Mouse (Mus musculus) stomach, embryonic 16.5 days (tissue): Measurements from ENCODE around the gene Fgf23. TPM values are rescaled to one million over a fixed set of nuclear protein-coding genes. Genes with fewer than 3 reads are reported as not detected.
A peak's percentile ranks its signal among the peaks of the same experiment; 100 is the strongest.

Experiments
- ATAC-seq: fragments of 200-750 bp; cut with Nextera tagmentation; 2 replicates; pipeline ENCODE4 v1.8.0; 2017; ENCODE audit warnings: moderate number of reproducible peaks, moderate TSS enrichment; ENCODE audit not compliant: insufficient read depth, low FRiP score
- H3K27ac ChIP-seq: fragments of 300-500 bp; sonication (generic); 2 replicates; pipeline ENCODE4 v1.5.1; 2014; ENCODE audit warnings: low read length
- H3K27me3 ChIP-seq: fragments of 300-500 bp; sonication (generic); 2 replicates; pipeline ENCODE4 v1.6.1; 2014; ENCODE audit warnings: low read length, control low read depth, mixed read lengths; ENCODE audit not compliant: control insufficient read depth, insufficient read depth
- H3K36me3 ChIP-seq: fragments of 300-500 bp; sonication (generic); 2 replicates; pipeline ENCODE4 v1.6.1; 2014; ENCODE audit warnings: low read length; ENCODE audit not compliant: control insufficient read depth, insufficient read depth
- H3K4me1 ChIP-seq: fragments of 300-500 bp; sonication (generic); 2 replicates; pipeline ENCODE4 v1.6.1; 2014; ENCODE audit warnings: low read length, control low read depth, mixed read lengths; ENCODE audit not compliant: control insufficient read depth, insufficient read depth
- H3K4me2 ChIP-seq: fragments of 300-500 bp; sonication (generic); 2 replicates; pipeline ENCODE4 v1.6.1; 2014; ENCODE audit warnings: low read depth, low read length, mixed read lengths
- H3K4me3 ChIP-seq: fragments of 300-500 bp; sonication (generic); replicated peaks from 2 replicates; pipeline ENCODE4 v1.5.1; 2014; ENCODE audit warnings: mild to moderate bottlenecking, low read length
- H3K9ac ChIP-seq: fragments of 300-500 bp; sonication (generic); 2 replicates; pipeline ENCODE4 v1.6.1; 2014; ENCODE audit warnings: low read length
- H3K9me3 ChIP-seq: fragments of 300-500 bp; sonication (generic); replicated peaks from 2 replicates; pipeline ENCODE4 v1.6.1; 2016; ENCODE audit warnings: low read length, control low read depth; ENCODE audit not compliant: control insufficient read depth
- WGBS: fragments of 180-500 bp; shearing (Covaris S2); extraction: QIAGEN DNeasy Blood & Tissue Kit; methylation state at CpG from one replicate; pipeline ENCODE4 v1.1.7; 2014; 5-methylcytosine and 5-hydroxymethylcytosine counted together
- polyA plus RNA-seq: library from polyadenylated mRNA; unstranded; fragments of >200 nt; fragmentation: Nextera tagmentation; extraction: Ambion mirVana; gene quantifications from 2 replicates; pipeline ENCODE4 v1.2.1, GENCODE M21; 2015

The Fgf23 gene
- polyA plus RNA-seq: not detected in 2 replicates

DNA sequence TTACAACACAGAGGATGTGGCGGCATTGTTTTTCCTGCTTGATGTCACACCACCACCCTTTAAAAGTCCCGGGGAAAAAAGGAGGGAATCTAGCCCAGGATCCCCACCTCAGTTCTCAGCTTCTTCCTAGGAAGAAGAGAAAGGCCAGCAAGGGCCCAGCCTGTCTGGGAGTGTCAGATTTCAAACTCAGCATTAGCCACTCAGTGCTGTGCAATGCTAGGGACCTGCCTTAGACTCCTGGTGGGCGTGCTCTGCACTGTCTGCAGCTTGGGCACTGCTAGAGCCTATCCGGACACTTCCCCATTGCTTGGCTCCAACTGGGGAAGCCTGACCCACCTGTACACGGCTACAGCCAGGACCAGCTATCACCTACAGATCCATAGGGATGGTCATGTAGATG, at the start of gene Fgf23:
Fgf23 (plus strand) TSS at position 86 of the 400 bp plus-strand sequence.
- H3K9me3 ChIP-seq: no peaks in the 10 kb centered on the region
- WGBS: 9% methylated on average over 5 of the region's 5 CpGs
- H3K36me3 ChIP-seq: no peaks in the 10 kb centered on the region
- peak within 1 kb of the TSS; percentile 19; the same call in 1 of the 2 replicates for H3K9ac ChIP-seq
- H3K27me3 ChIP-seq: no peaks in the 10 kb centered on the region
- H3K27ac ChIP-seq: no peak within 1 kb of the TSS
- H3K4me3 ChIP-seq: peak within 1 kb of the TSS; percentile 18
- ATAC-seq: peak; percentile 81
- H3K4me2 ChIP-seq: peak within 1 kb of the TSS; percentile 44
- H3K4me1 ChIP-seq: peaks cover 11% of the 10 kb centered on the region

DNA sequence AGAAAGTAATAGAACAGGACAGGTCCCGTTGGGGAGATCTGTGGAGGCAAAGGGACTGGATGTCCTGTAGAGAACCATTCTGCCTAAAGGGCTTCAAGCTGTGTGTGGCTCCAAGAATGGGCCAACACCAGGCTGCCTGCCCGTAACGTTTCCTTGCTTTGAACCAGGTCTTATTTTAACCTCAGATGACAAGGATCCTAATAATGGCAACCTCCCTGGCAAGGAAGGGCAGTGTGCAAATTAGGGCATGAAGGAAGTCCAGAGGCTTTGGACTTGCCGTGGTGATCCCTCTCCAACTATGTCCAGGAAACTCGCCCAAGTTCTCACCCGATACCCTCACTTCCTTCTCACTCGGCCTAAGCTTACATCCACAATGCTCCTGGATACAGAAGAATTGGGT, 47.9 kb upstream of the Fgf23 start:
- Histone ChIP-seq H3K36me3 (no peaks in the 10 kb centered on the region), H3K4me1 (no peaks in the 10 kb centered on the region), H3K27me3 (peaks cover 21% of the 10 kb centered on the region), H3K4me2 (no peak overlapping the region), H3K9ac (no peak overlapping the region), H3K27ac (no peak overlapping the region), H3K9me3 (no peaks in the 10 kb centered on the region), H3K4me3 (no peak overlapping the region)
- ATAC-seq: no peak
- WGBS: 74% methylated on average over 7 of the region's 7 CpGs

DNA sequence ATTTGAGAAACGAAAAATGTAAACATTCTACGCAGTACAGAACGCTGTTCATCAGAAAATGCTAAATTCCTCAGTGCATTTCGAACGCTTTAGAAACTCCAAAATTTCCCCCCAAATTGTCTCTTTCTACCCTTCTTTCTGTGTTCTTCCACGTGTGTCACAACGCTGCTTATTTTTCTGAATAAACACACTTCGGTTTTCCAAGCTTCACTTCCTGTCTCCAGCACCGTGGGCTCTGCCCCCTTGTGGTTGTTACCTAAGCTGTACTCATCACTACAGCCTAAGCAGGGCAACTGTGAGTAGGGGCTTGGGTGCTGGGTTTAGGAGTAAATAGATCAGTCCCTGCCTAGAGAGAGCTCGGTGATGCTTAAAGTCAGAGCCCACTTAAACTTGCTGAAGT, 37.9 kb upstream of the Fgf23 start:
- peak overlapping the region; percentile 60 for H3K9ac ChIP-seq
- H3K27me3 ChIP-seq: no peaks in the 10 kb centered on the region; the same call in 1 of the 2 replicates
- peaks cover 5% of the 10 kb centered on the region; the same call in 1 of the 2 replicates for H3K4me1 ChIP-seq
- H3K4me3 ChIP-seq: peak overlapping the region; percentile 48
- H3K4me2 ChIP-seq: peak overlapping the region; percentile 57
- ATAC-seq: peak; percentile 60; the same call in 1 of the 2 replicates
- whole genome bisulfite sequencing: 12% methylated on average over 10 of the region's 10 CpGs
- no peaks in the 10 kb centered on the region for H3K9me3 ChIP-seq
- no peak overlapping the region for H3K27ac ChIP-seq
- no peaks in the 10 kb centered on the region for H3K36me3 ChIP-seq

DNA sequence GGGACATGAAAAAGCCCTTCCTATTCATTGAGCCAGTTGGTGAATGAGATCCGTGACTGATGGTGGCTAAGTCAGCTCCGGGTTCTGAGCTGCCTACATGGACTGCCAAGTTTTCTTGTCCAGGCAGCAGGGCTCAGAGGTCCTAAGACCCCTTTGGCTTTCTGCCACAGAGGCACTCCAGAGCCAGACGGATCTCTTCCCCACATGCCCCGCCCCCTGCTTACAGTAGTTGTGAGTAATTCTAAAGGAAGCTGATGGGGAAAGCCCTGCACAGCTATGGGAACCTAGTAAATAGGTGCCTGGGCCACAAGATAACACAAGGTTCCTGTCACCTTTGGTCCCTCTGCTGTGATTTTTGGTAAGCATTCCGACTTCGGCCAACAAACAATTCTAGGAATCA, 27.8 kb upstream of the Fgf23 start:
- H3K4me3 ChIP-seq: no peak overlapping the region
- H3K36me3 ChIP-seq: no peaks in the 10 kb centered on the region
- H3K9me3 ChIP-seq: no peaks in the 10 kb centered on the region
- 35% methylated on average over 6 of the region's 6 CpGs for WGBS
- no peaks in the 10 kb centered on the region for H3K27me3 ChIP-seq
- no peak overlapping the region for H3K27ac ChIP-seq
- no peak overlapping the region for H3K9ac ChIP-seq
- peak; percentile 69; the same call in 1 of the 2 replicates for ATAC-seq
- H3K4me1 ChIP-seq: no peaks in the 10 kb centered on the region
- H3K4me2 ChIP-seq: no peak overlapping the region

DNA sequence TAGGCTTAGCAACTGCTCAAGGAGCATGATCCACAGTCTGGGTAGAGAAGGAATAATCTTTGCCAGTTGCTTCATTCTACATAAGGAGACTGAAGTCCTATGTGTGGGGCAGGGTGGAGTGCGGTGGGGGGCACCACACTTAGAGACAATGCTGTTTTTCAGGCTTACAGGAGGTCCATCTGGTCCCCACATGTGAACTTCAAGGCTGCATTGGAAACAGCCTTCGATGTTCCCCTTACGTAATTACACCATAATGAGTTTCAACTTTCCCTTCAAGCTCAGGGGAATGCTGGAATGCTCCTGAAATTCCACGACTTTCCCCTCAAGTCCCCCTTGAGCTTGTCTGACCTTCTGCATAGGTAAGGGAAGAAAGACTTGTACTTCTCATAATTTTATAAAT, 21.9 kb upstream of the Fgf23 start:
- Histone ChIP-seq H3K9ac (no peak overlapping the region), H3K4me1 (no peaks in the 10 kb centered on the region), H3K27me3 (no peaks in the 10 kb centered on the region), H3K36me3 (no peaks in the 10 kb centered on the region), H3K27ac (no peak overlapping the region), H3K9me3 (no peaks in the 10 kb centered on the region), H3K4me2 (no peak overlapping the region), H3K4me3 (no peak overlapping the region)
- ATAC-seq: no peak
- WGBS: 69% methylated on average over 4 of the region's 4 CpGs

DNA sequence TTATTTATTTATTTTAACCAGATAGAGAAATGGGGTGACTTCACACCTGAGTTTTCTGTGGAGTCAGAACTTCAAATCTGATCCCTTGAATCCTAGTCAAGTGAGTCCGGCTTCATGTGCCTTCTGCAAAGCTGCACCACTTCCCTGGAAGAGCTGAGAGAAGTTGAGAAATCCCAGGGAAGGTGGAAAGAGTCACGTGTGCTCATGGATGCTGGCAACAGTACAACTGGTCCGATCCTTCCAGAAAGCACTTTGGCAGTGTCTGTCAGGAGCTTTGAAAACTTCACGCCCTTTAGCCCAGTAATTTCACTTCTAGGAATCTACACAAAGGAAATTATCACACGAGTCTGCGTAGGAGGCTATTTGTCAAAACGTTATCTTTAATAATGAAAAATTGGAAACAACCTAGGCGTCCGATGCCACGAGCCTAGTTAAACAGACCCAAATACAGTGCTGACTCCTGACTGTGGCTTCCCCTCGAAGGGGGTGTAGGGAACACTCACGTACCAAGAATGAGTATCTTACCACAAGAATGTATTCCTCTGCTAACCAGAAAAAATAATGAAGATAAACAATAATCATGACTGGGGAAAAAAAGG, 15.6 kb upstream of the Fgf23 start:
- Histone ChIP-seq H3K27ac (no peak overlapping the region), H3K9ac (no peak overlapping the region), H3K4me2 (no peak overlapping the region), H3K36me3 (no peaks in the 10 kb centered on the region), H3K27me3 (no peaks in the 10 kb centered on the region), H3K9me3 (no peaks in the 10 kb centered on the region), H3K4me3 (no peak overlapping the region), H3K4me1 (no peaks in the 10 kb centered on the region)
- WGBS: 37% methylated on average over 12 of the region's 12 CpGs
- ATAC-seq: no peak

DNA sequence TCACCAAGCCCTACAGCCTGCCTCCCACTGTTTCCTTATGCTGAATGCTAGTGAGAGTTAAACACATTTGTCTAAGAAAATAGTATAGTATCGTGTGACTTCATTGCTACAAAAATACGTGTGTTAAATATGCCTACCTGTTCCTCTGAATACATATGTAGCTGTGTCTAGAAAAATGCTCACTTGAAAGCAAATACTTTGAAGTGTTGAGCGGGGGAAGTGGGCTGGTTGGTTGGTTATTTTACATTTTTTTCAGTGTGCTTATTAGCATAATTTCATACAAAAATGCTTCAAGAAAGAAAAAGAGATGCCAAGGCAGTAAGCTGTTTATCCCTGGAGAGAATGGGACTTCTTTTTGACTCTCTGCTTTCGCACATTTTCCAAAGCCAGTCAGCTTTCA, 12.7 kb upstream of the Fgf23 start:
- no peak for ATAC-seq
- H3K4me3 ChIP-seq: no peak overlapping the region
- no peaks in the 10 kb centered on the region for H3K9me3 ChIP-seq
- H3K36me3 ChIP-seq: no peaks in the 10 kb centered on the region
- 75% methylated on average over 4 of the region's 4 CpGs for WGBS
- no peaks in the 10 kb centered on the region for H3K27me3 ChIP-seq
- H3K4me1 ChIP-seq: no peaks in the 10 kb centered on the region
- no peak overlapping the region for H3K27ac ChIP-seq
- H3K4me2 ChIP-seq: no peak overlapping the region
- H3K9ac ChIP-seq: no peak overlapping the region

DNA sequence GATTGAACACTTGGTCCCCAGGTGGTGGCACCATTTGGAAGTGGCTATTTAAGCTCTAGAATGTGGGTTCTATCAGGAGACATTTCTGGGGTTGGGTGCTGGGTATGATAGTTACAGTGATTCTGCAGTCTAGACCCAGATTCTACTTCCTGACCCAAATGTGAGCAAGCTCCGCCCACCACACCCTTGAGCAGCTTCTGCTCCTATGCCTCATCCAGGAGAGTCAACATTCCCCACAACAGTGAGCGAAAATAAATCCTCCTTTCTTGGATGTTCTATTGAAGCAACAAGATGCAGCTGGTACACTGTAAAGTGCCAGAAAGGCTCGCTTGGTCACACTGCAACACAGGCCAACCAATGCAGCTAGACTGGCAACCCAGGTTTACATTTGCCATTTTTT, 8.8 kb upstream of the Fgf23 start:
- Histone ChIP-seq H3K27ac (no peak overlapping the region), H3K9ac (no peak overlapping the region), H3K36me3 (no peaks in the 10 kb centered on the region), H3K4me3 (no peak overlapping the region), H3K9me3 (no peaks in the 10 kb centered on the region), H3K4me1 (no peaks in the 10 kb centered on the region), H3K4me2 (no peak overlapping the region), H3K27me3 (no peaks in the 10 kb centered on the region)
- 70% methylated on average over 3 of the region's 3 CpGs for WGBS
- ATAC-seq: no peak

DNA sequence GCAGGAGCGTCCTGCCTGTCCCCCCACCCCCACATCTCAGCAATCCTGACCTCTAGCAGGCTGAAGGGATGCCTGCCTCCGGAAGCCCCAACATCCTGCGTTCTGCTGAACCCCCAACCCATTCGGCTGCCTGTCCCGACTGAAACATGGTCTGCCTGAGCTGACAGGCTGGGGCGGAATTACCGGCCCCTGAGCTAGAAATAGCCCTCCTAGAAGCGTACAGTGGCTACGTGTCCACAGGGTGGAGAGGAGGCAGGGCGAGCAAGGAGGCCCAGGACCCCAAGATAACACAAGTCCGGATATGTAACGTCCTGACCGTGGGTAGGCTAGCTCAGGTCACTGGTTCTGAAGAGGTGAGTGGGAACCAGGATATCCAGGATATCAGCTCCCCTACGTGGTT, 7.9 kb upstream of the Fgf23 start:
- H3K9me3 ChIP-seq: no peaks in the 10 kb centered on the region
- H3K4me1 ChIP-seq: no peaks in the 10 kb centered on the region
- H3K4me2 ChIP-seq: 0 out of 2 replicates have a peak overlapping the region, but pooled peaks have one; percentile 5
- H3K36me3 ChIP-seq: no peaks in the 10 kb centered on the region
- H3K27ac ChIP-seq: no peak overlapping the region
- peak overlapping the region; percentile 9; the same call in 1 of the 2 replicates for H3K9ac ChIP-seq
- no peak; the same call in 1 of the 2 replicates for ATAC-seq
- no peaks in the 10 kb centered on the region for H3K27me3 ChIP-seq
- WGBS: 5% methylated on average over 14 of the region's 14 CpGs
- H3K4me3 ChIP-seq: no peak overlapping the region
